ENCODE assay signal across 8 mouse cellular contexts in the genomic region with DNA sequence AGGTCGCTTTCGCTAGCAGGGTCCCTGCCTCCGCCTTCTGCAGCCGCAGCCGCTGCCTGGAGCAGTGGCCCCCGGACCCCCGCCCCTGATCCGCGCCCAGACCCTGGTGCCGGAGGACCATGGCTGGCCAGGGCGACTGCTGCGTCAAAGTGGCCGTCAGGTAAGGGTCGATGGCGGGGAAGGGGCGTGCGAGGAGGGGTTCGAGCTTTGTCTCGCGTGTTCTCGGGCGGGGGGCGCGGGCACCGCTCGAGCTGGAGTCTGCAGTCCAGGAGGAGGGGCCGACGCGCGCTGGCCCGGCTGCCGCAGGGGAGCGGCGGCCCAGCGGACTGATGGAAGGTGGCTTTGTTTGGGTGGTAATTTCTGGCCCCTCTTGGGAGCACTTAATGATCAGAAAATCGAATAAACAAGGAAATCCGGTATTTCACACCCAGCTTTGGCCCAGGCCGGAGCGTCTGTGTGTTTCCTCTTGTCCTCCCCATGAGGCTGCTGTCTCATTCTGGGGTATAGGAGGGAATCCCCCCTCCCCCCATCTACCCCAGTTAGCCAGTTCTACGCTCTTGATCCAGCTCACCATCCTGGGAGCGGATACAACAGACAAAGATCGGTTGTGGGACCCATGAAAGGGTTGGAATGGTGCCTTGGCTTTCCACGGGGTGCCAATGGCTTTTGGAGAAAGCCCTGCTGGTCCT. TPM values are rescaled to one million over a fixed set of nuclear protein-coding genes. Genes with fewer than 3 reads are reported as not detected.
A peak's percentile ranks its signal among the peaks of the same experiment; 100 is the strongest.
DNase-seq lines count a peak whose midpoint lies in the region; ATAC-seq and TF ChIP-seq lines count a peak whose summit lies in the region.

No protein-coding gene starts in this region.

- peak overlapping the region; percentile 51 for H3K4me3 ChIP-seq in heart, adult 2 months
- H3K4me3 ChIP-seq in heart, postnatal 0 days (ENCODE audit: low read depth, low read length), result peak overlapping the region; percentile 68
- H3K4me3 ChIP-seq in lung, embryonic 16.5 days (ENCODE audit: low read length), result peak overlapping the region; percentile 74
- peak overlapping the region; percentile 87 for H3K4me3 ChIP-seq in stomach, embryonic 16.5 days (replicated peaks; ENCODE audit: low read length)

- H3K27me3 ChIP-seq in heart, adult 2 months (ENCODE audit: control insufficient read depth, insufficient read depth, low read length), result peaks cover 4% of the 10 kb centered on the region
- peaks cover 15% of the 10 kb centered on the region for H3K27me3 ChIP-seq in heart, postnatal 0 days (ENCODE audit: control insufficient read depth, insufficient read depth, low read length)
- no peaks in the 10 kb centered on the region for H3K27me3 ChIP-seq in lung, embryonic 16.5 days (ENCODE audit: control insufficient read depth, insufficient read depth, low read depth, low read length)
- no peaks in the 10 kb centered on the region for H3K27me3 ChIP-seq in stomach, embryonic 16.5 days (ENCODE audit: control insufficient read depth, insufficient read depth, low read length)

- DNase-seq in heart, adult 2 months, result peak; percentile 44 to 50
- DNase-seq in heart, postnatal 14 days, result no peak
- peak; percentile 51 for DNase-seq in 3134 (ENCODE audit: extremely low read depth, insufficient read length, low spot score)
- peak; percentile 58 for DNase-seq in cerebellum, adult 11-12 months
- DNase-seq in heart, postnatal 0 days (ENCODE audit: low spot score), result no peak
- no peak for DNase-seq in gastrocnemius, postnatal 4 days (ENCODE audit: low spot score in 2 of 2)

- no peaks in the 10 kb centered on the region for H3K79me2 ChIP-seq in heart, adult 2 months (replicated peaks; ENCODE audit: control insufficient read depth, insufficient read depth, low read length)

- peak overlapping the region; percentile 99 for H3K4me2 ChIP-seq in heart, postnatal 0 days (ENCODE audit: low read depth, low read length)
- peak overlapping the region; percentile 100 for H3K4me2 ChIP-seq in lung, embryonic 16.5 days (ENCODE audit: low read depth, low read length)
- peak overlapping the region; percentile 100 for H3K4me2 ChIP-seq in stomach, embryonic 16.5 days (ENCODE audit: low read depth, low read length)

- no peak for TF ChIP-seq CTCF in heart, adult 2 months (IDR thresholded peaks at IDR 0.05)
- no peak for TF ChIP-seq CTCF in heart, postnatal 0 days (IDR thresholded peaks at IDR 0.05; ENCODE audit: low read depth)

- intact Hi-C loops in heart, adult 2 months (cut with DNase I), result no loop called here
- intact Hi-C loops in heart, postnatal 14 days (cut with DNase I), result no loop called here

- no peaks in the 10 kb centered on the region for H3K9me3 ChIP-seq in heart, postnatal 0 days (replicated peaks; ENCODE audit: control insufficient read depth, low read length)
- no peaks in the 10 kb centered on the region for H3K9me3 ChIP-seq in lung, embryonic 16.5 days (ENCODE audit: control insufficient read depth, low read length)
- H3K9me3 ChIP-seq in stomach, embryonic 16.5 days (replicated peaks; ENCODE audit: control insufficient read depth, low read length), result no peaks in the 10 kb centered on the region

- 6% methylated on average over 43 of the region's 43 CpGs for WGBS in heart, adult 2 months
- 4% methylated on average over 43 of the region's 43 CpGs for WGBS in heart, postnatal 0 days
- under 1% methylated on average over 40 of the region's 43 CpGs for WGBS in lung, embryonic 16.5 days
- WGBS in stomach, embryonic 16.5 days, result under 1% methylated on average over 43 of the region's 43 CpGs

- no peak for TF ChIP-seq POLR2A in heart, adult 2 months (IDR thresholded peaks at IDR 0.05; ENCODE audit: insufficient read depth, low read depth, low read length)

- TF ChIP-seq EP300 in heart, adult 2 months (IDR thresholded peaks at IDR 0.05; ENCODE audit: insufficient read depth, low read depth, low read length), result no peak
- TF ChIP-seq EP300 in heart, postnatal 0 days (IDR thresholded peaks at IDR 0.05; ENCODE audit: low read depth), result no peak

- no peak for ATAC-seq in heart, postnatal 0 days (ENCODE audit: insufficient read depth, low read depth)
- ATAC-seq in lung, embryonic 16.5 days (ENCODE audit: low read depth), result peak; percentile 20; the same call in 1 of the 2 replicates
- peak; percentile 8; the same call in 1 of the 2 replicates for ATAC-seq in stomach, embryonic 16.5 days (ENCODE audit: insufficient read depth, low FRiP score)

- H3K4me1 ChIP-seq in heart, adult 2 months (ENCODE audit: control insufficient read depth, insufficient read depth, low read length), result peaks cover 11% of the 10 kb centered on the region
- H3K4me1 ChIP-seq in heart, postnatal 0 days (ENCODE audit: control insufficient read depth, insufficient read depth), result peaks cover 38% of the 10 kb centered on the region
- H3K4me1 ChIP-seq in lung, embryonic 16.5 days (replicated peaks; ENCODE audit: control insufficient read depth, insufficient read depth, low read length), result peaks cover 77% of the 10 kb centered on the region
- H3K4me1 ChIP-seq in stomach, embryonic 16.5 days (ENCODE audit: control insufficient read depth, insufficient read depth, low read length), result peaks cover 80% of the 10 kb centered on the region

- peak overlapping the region; percentile 38; the same call in 1 of the 2 replicates for H3K27ac ChIP-seq in heart, adult 2 months
- peak overlapping the region; percentile 7; the same call in 1 of the 2 replicates for H3K27ac ChIP-seq in heart, postnatal 0 days (ENCODE audit: low read depth)
- H3K27ac ChIP-seq in lung, embryonic 16.5 days (ENCODE audit: low read length), result peak overlapping the region; percentile 59
- no peak overlapping the region for H3K27ac ChIP-seq in stomach, embryonic 16.5 days (ENCODE audit: low read length)

- peak overlapping the region; percentile 76 for H3K9ac ChIP-seq in heart, adult 2 months (ENCODE audit: low read depth, low read length)
- peak overlapping the region; percentile 58; the same call in 1 of the 2 replicates for H3K9ac ChIP-seq in heart, postnatal 0 days (replicated peaks; ENCODE audit: low read depth, low read length)
- H3K9ac ChIP-seq in lung, embryonic 16.5 days (ENCODE audit: low read length), result peak overlapping the region; percentile 78
- peak overlapping the region; percentile 89 for H3K9ac ChIP-seq in stomach, embryonic 16.5 days (ENCODE audit: low read length)

- H3K36me3 ChIP-seq in heart, adult 2 months (ENCODE audit: control insufficient read depth, insufficient read depth, low read length), result no peaks in the 10 kb centered on the region
- no peaks in the 10 kb centered on the region for H3K36me3 ChIP-seq in heart, postnatal 0 days (replicated peaks; ENCODE audit: control insufficient read depth, insufficient read depth, low read length)
- no peaks in the 10 kb centered on the region for H3K36me3 ChIP-seq in lung, embryonic 16.5 days (ENCODE audit: control insufficient read depth, insufficient read depth, low read length)
- H3K36me3 ChIP-seq in stomach, embryonic 16.5 days (ENCODE audit: control insufficient read depth, insufficient read depth, low read length), result no peaks in the 10 kb centered on the region

RNA-seq across cellular contexts. Expression of a gene that starts 0.6 kb away (rescaled TPM):
- under 1 TPM; 0.78 to 0.98 TPM for total RNA-seq in heart, adult 2 months (2021)
- polyA plus RNA-seq in heart, adult 2 months (2012; rRNA removed), result 1.7 and 2.7 TPM in 2 replicates
- 1 to 10 TPM; 1.2 to 4.3 TPM for total RNA-seq in heart, postnatal 14 days (2021)
- total RNA-seq in heart, postnatal 0 days (2014; rRNA removed; ENCODE audit: low replicate concordance), result 0.38 and 2.8 TPM in 2 replicates
- polyA plus RNA-seq in heart, postnatal 0 days (2015; fragmentation: Nextera tagmentation; extraction: Ambion mirVana), result 0.18 and 0.26 TPM in 2 replicates
- polyA plus RNA-seq in lung, embryonic 16.5 days (2015; fragmentation: Nextera tagmentation; extraction: Ambion mirVana), result 2.2 and 2.6 TPM in 2 replicates
- 2.2 and 2.3 TPM in 2 replicates for polyA plus RNA-seq in stomach, embryonic 16.5 days (2015; fragmentation: Nextera tagmentation; extraction: Ambion mirVana)
- 1 to 10 TPM; 1.9 TPM for total RNA-seq in gastrocnemius, postnatal 4 days (2021)

Comparison
In these comparisons a context has a peak if more than half of its experiments do, and no peak if none do; other contexts are left out.
1. DNase-seq: peak in heart, adult 2 months (2 of 2), 3134 (single experiment) and cerebellum, adult 11-12 months (single experiment); none in heart, postnatal 14 days (0 of 2), heart, postnatal 0 days (single experiment) and gastrocnemius, postnatal 4 days (0 of 2).
2. Peak in every context shown above with its lines, with median percentiles within 50 percentile points of each other: H3K4me3 ChIP-seq, H3K9ac ChIP-seq and H3K4me2 ChIP-seq.